Mouse (Mus musculus): Measurements from ENCODE around the gene Mmp15.

- TF ChIP-seq POLR2A (IDR thresholded peaks at IDR 0.05; ENCODE audit: low read depth, low read length) (no peak), CTCF (IDR thresholded peaks at IDR 0.05; ENCODE audit: extremely low read depth, insufficient read length, insufficient replicate concordance, low read depth, low read length) (no peak)
These were observed 29.5 kb downstream of the Mmp15 start for GRCm38 (mm10) chr8:95381595-95381994.

Data from small intestine, adult 2 months (tissue).